Mouse (Mus musculus) hindbrain, embryonic 11.5 days (tissue): ENCODE results near the gene Tenm4. TPM values are rescaled to one million over a fixed set of nuclear protein-coding genes. Genes with fewer than 3 reads are reported as not detected.
A peak's percentile ranks its signal among the peaks of the same experiment; 100 is the strongest.

Experiments used
- ATAC-seq: fragments of 200-750 bp; cut with Nextera tagmentation; 2 replicates; pipeline ENCODE4 v1.8.0; 2017; ENCODE audit warnings: mild to moderate bottlenecking, moderate TSS enrichment, moderate library complexity; ENCODE audit not compliant: low FRiP score
- DNase-seq: peaks from one replicate; pipeline ENCODE4 v3.0.0-alpha.2; 2015; ENCODE audit warnings: low spot score
- H3K27ac ChIP-seq: fragments of 300-500 bp; sonication (generic); 2 replicates; pipeline ENCODE4 v1.5.1; 2014; ENCODE audit warnings: mild to moderate bottlenecking, low read depth, low read length
- H3K27me3 ChIP-seq: fragments of 300-500 bp; sonication (generic); 2 replicates; pipeline ENCODE4 v1.6.1; 2014; ENCODE audit warnings: mild to moderate bottlenecking, low read length, moderate library complexity, mixed read lengths; ENCODE audit not compliant: control insufficient read depth, insufficient read depth
- H3K36me3 ChIP-seq: fragments of 300-500 bp; sonication (generic); 2 replicates; pipeline ENCODE4 v1.6.1; 2014; ENCODE audit warnings: mild to moderate bottlenecking, low read length, moderate library complexity, mixed read lengths; ENCODE audit not compliant: control insufficient read depth, insufficient read depth
- H3K4me1 ChIP-seq: fragments of 300-500 bp; sonication (generic); replicated peaks from 2 replicates; pipeline ENCODE4 v1.6.1; 2014; ENCODE audit warnings: low read length, mixed read lengths; ENCODE audit not compliant: control insufficient read depth, insufficient read depth
- H3K4me2 ChIP-seq: fragments of 300-500 bp; sonication (generic); replicated peaks from 2 replicates; pipeline ENCODE4 v1.6.1; 2014; ENCODE audit warnings: mild to moderate bottlenecking, low read depth, low read length
- H3K4me3 ChIP-seq: fragments of 300-500 bp; sonication (generic); 2 replicates; pipeline ENCODE4 v1.5.1; 2014; ENCODE audit warnings: low read depth, low read length
- H3K9ac ChIP-seq: fragments of 300-500 bp; sonication (generic); 2 replicates; pipeline ENCODE4 v1.6.1; 2014; ENCODE audit warnings: low read depth, low read length
- H3K9me3 ChIP-seq: fragments of 300-500 bp; sonication (generic); 2 replicates; pipeline ENCODE4 v1.6.1; 2016; ENCODE audit warnings: low read length; ENCODE audit not compliant: control insufficient read depth
- WGBS: fragments of 180-500 bp; shearing (Covaris S2); extraction: QIAGEN DNeasy Blood & Tissue Kit; methylation state at CpG from one replicate; pipeline ENCODE4 v1.1.7; 2014; 5-methylcytosine and 5-hydroxymethylcytosine counted together
- polyA plus RNA-seq: library from polyadenylated mRNA; unstranded; fragments of >200 nt; fragmentation: Nextera tagmentation; extraction: Ambion mirVana; gene quantifications from 2 replicates; pipeline ENCODE4 v1.2.1, GENCODE M21; 2014

Gene Tenm4
- polyA plus RNA-seq, 1 experiment from 2014 or later, result 24.0 TPM

GRCm38 (mm10) chr7:96210525-96211369, 39.7 kb downstream of the Tenm4 start:
- Histone ChIP-seq H3K4me3 (peak overlapping the region; percentile 74), H3K4me1 (peaks cover 9% of the 10 kb centered on the region; the same call in 1 of the 2 replicates), H3K4me2 (peak overlapping the region; percentile 98), H3K27me3 (peaks cover 5% of the 10 kb centered on the region; the same call in 1 of the 2 replicates), H3K9me3 (no peaks in the 10 kb centered on the region), H3K27ac (peak overlapping the region; percentile 82), H3K36me3 (no peaks in the 10 kb centered on the region), H3K9ac (peak overlapping the region; percentile 91)
- DNase-seq (peak; percentile 83), ATAC-seq (peak; percentile 69)
- WGBS, result 0% methylated on average over 59 of the region's 62 CpGs

- no peaks in the 10 kb centered on the region for H3K9me3 ChIP-seq
- no peaks in the 10 kb centered on the region for H3K36me3 ChIP-seq
- peaks cover 5% of the 10 kb centered on the region; the same call in 1 of the 2 replicates for H3K27me3 ChIP-seq
- H3K9ac ChIP-seq, result peak overlapping the region; percentile 91
- peak; percentile 64 for DNase-seq
- no peak for ATAC-seq
- 0 out of 2 replicates have a peak overlapping the region, but pooled peaks have one; percentile 36 for H3K27ac ChIP-seq
- H3K4me3 ChIP-seq, result peak overlapping the region; percentile 74
- H3K4me2 ChIP-seq, result peak overlapping the region; percentile 98
- H3K4me1 ChIP-seq, result peaks cover 9% of the 10 kb centered on the region; the same call in 1 of the 2 replicates
- WGBS, result under 1% methylated on average over 17 of the region's 17 CpGs
These were observed 40.6 kb downstream of the Tenm4 start for GRCm38 (mm10) chr7:96211618-96212021.

- no peak for ATAC-seq
These were observed 41.2 kb downstream of the Tenm4 start for GRCm38 (mm10) chr7:96212224-96212591.

GRCm38 (mm10) chr7:96212592-96213541, 41.8 kb downstream of the Tenm4 start:
- DNase-seq, result peak; percentile 77
- no peaks in the 10 kb centered on the region for H3K36me3 ChIP-seq
- H3K27ac ChIP-seq, result peak overlapping the region; percentile 42; the same call in 1 of the 2 replicates
- no peaks in the 10 kb centered on the region for H3K9me3 ChIP-seq
- peaks cover 9% of the 10 kb centered on the region; the same call in 1 of the 2 replicates for H3K4me1 ChIP-seq
- under 1% methylated on average over 48 of the region's 48 CpGs for WGBS
- peak overlapping the region; percentile 98 for H3K4me2 ChIP-seq
- H3K4me3 ChIP-seq, result peak overlapping the region; percentile 74
- H3K27me3 ChIP-seq, result peaks cover 5% of the 10 kb centered on the region; the same call in 1 of the 2 replicates
- peak; percentile 41 for ATAC-seq
- peak overlapping the region; percentile 91 for H3K9ac ChIP-seq

More at GRCm38 (mm10) chr7:96212224-96212591, 41.2 kb downstream of the Tenm4 start:
- H3K4me3 ChIP-seq, result peak overlapping the region; percentile 74
- WGBS, result 3% methylated on average over 8 of the region's 9 CpGs
- H3K4me2 ChIP-seq, result peak overlapping the region; percentile 98
- no peak overlapping the region for H3K27ac ChIP-seq
- DNase-seq, result no peak
- H3K9me3 ChIP-seq, result no peaks in the 10 kb centered on the region
- H3K27me3 ChIP-seq, result peaks cover 5% of the 10 kb centered on the region; the same call in 1 of the 2 replicates
- H3K36me3 ChIP-seq, result no peaks in the 10 kb centered on the region
- H3K4me1 ChIP-seq, result peaks cover 9% of the 10 kb centered on the region; the same call in 1 of the 2 replicates
- peak overlapping the region; percentile 91 for H3K9ac ChIP-seq

GRCm38 (mm10) chr7:96213741-96214140, 42.7 kb downstream of the Tenm4 start:
- peak overlapping the region; percentile 74 for H3K4me3 ChIP-seq
- WGBS, result 5% methylated on average over 9 of the region's 10 CpGs
- no peaks in the 10 kb centered on the region for H3K9me3 ChIP-seq
- ATAC-seq (no peak), DNase-seq (peak; percentile 18)
- peaks cover 9% of the 10 kb centered on the region; the same call in 1 of the 2 replicates for H3K4me1 ChIP-seq
- H3K4me2 ChIP-seq, result peak overlapping the region; percentile 98
- no peaks in the 10 kb centered on the region for H3K36me3 ChIP-seq
- H3K9ac ChIP-seq, result 0 out of 2 replicates have a peak overlapping the region, but pooled peaks have one; percentile 31
- H3K27ac ChIP-seq, result no peak overlapping the region
- peaks cover 5% of the 10 kb centered on the region; the same call in 1 of the 2 replicates for H3K27me3 ChIP-seq

GRCm38 (mm10) chr7:96214876-96215275, 43.8 kb downstream of the Tenm4 start:
- Histone ChIP-seq H3K9me3 (no peaks in the 10 kb centered on the region), H3K27me3 (peaks cover 5% of the 10 kb centered on the region; the same call in 1 of the 2 replicates), H3K4me1 (peaks cover 9% of the 10 kb centered on the region; the same call in 1 of the 2 replicates), H3K4me3 (no peak overlapping the region), H3K4me2 (no peak overlapping the region), H3K27ac (no peak overlapping the region), H3K9ac (no peak overlapping the region), H3K36me3 (no peaks in the 10 kb centered on the region)
- no peak for ATAC-seq
- 26% methylated on average over 2 of the region's 2 CpGs for WGBS
- DNase-seq, result no peak

GRCm38 (mm10) chr7:96215894-96216509, 45.0 kb downstream of the Tenm4 start:
- no peaks in the 10 kb centered on the region for H3K9me3 ChIP-seq
- no peak overlapping the region for H3K9ac ChIP-seq
- DNase-seq (no peak), ATAC-seq (no peak)
- H3K4me3 ChIP-seq, result no peak overlapping the region
- WGBS, result 86% methylated on average over 5 of the region's 5 CpGs
- H3K4me1 ChIP-seq, result peaks cover 9% of the 10 kb centered on the region; the same call in 1 of the 2 replicates
- H3K4me2 ChIP-seq, result no peak overlapping the region
- H3K27me3 ChIP-seq, result peaks cover 5% of the 10 kb centered on the region; the same call in 1 of the 2 replicates
- H3K27ac ChIP-seq, result no peak overlapping the region
- no peaks in the 10 kb centered on the region for H3K36me3 ChIP-seq

- no peak overlapping the region for H3K9ac ChIP-seq
- no peaks in the 10 kb centered on the region for H3K9me3 ChIP-seq
- DNase-seq (no peak), ATAC-seq (no peak)
- no peak overlapping the region for H3K4me3 ChIP-seq
- H3K4me2 ChIP-seq, result no peak overlapping the region
- no peaks in the 10 kb centered on the region for H3K36me3 ChIP-seq
- H3K27me3 ChIP-seq, result no peaks in the 10 kb centered on the region
- 83% methylated on average over 2 of the region's 2 CpGs for WGBS
- no peaks in the 10 kb centered on the region for H3K4me1 ChIP-seq
- no peak overlapping the region for H3K27ac ChIP-seq
These were observed 48.3 kb downstream of the Tenm4 start for GRCm38 (mm10) chr7:96219386-96219785.
